Mouse (Mus musculus) thymus, postnatal 14 days (tissue): ENCODE measurements at regions not wholly inside any gene's neighbourhood (a gene's known extent, or its start where the extent isn't known, plus 50 kb on each side); places are given as distances from the start of the nearest gene placed in this dataset.
"Not testable (repeated sequence)": the region's sequence is repeated elsewhere in the genome, so short reads cannot be mapped to it uniquely, and the experiment has no call there.

Experiments
- DNase-seq: peaks from one replicate; pipeline ENCODE4 v3.0.0; 2021

DNA sequence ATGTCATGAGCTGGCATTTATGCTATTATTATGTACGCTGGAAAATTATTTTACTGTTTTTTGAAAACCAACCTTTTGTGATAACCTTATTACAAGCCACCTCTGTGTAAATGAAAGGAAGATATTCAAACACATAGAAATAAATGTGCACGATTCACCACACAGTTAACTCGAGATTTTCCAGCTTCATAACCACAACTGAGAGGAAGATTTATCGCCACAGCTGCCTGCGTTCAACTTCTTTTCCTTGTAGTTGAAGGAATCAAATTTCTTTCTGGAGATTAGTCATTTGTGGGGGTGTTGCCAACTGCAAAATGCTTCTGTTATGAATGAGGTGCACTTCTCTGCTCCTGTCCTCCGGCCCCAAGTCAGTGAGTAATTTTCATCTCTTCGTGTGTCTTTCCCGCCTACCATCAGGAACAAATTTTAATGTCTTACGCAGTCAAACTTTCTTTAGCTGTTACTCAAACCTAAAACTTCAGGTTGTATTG lies 62.2 kb upstream of the Olfr1324 start:
- not testable (repeated sequence) for DNase-seq
